Mouse (Mus musculus) ES-E14 (cell line): ENCODE results near the gene Pkp3. TPM values are rescaled to one million over a fixed set of nuclear protein-coding genes. Genes with fewer than 3 reads are reported as not detected.
A peak's percentile ranks its signal among the peaks of the same experiment; 100 is the strongest.

Experiments
- DNase-seq: peaks from one replicate; pipeline ENCODE4 v3.0.0-alpha.2; 2013; ENCODE audit warnings: low read depth, low spot score
- H3K27ac ChIP-seq: 2 replicates; pipeline ENCODE4 v1.5.1; 2012; ENCODE audit warnings: low read depth, mild to moderate bottlenecking, low read length, moderate library complexity, mixed read lengths; ENCODE audit not compliant: poor library complexity, insufficient read depth, severe bottlenecking
- H3K36me3 ChIP-seq: 2 replicates; pipeline ENCODE4 v1.6.1; 2012; ENCODE audit warnings: mild to moderate bottlenecking, low read length, moderate library complexity, mixed read lengths; ENCODE audit not compliant: control insufficient read depth, poor library complexity, insufficient read depth, severe bottlenecking
- H3K4me1 ChIP-seq, 2 experiments: fragments of 150-350 bp in 1 of 2; sonication (generic) in 1 of 2; 2 replicates each; pipeline ENCODE4 v1.6.1; 2012; ENCODE audit warnings: low read length in 2 of 2, mild to moderate bottlenecking in 1 of 2, mixed read lengths in 1 of 2; ENCODE audit not compliant: control insufficient read depth in 2 of 2, insufficient read depth in 2 of 2, poor library complexity in 1 of 2
- H3K4me3 ChIP-seq, 2 experiments: fragments of 150-350 bp in 1 of 2; sonication (generic) in 1 of 2; 2 replicates each; pipeline ENCODE4 v1.5.1; 2012; ENCODE audit warnings: low read length in 2 of 2, low read depth in 1 of 2, mild to moderate bottlenecking in 1 of 2, mixed read lengths in 1 of 2; ENCODE audit not compliant: insufficient read depth in 1 of 2, poor library complexity in 1 of 2, severe bottlenecking in 1 of 2
- H3K9ac ChIP-seq: 2 replicates; pipeline ENCODE4 v1.6.1; 2012; ENCODE audit warnings: low read depth, mild to moderate bottlenecking, low read length, mixed read lengths; ENCODE audit not compliant: poor library complexity, insufficient read depth, severe bottlenecking
- H3K9me3 ChIP-seq: fragments of 150-350 bp; sonication (generic); 2 replicates; pipeline ENCODE4 v1.6.1; 2012; ENCODE audit warnings: low read depth, mild to moderate bottlenecking, low read length; ENCODE audit not compliant: control insufficient read depth, insufficient read depth
- CHD2 ChIP-seq: IDR thresholded peaks from 2 replicates; pipeline ENCODE4 v1.6.1; 2014; ENCODE audit warnings: mild to moderate bottlenecking, low read depth, low read length, inconsistent platforms
- HCFC1 ChIP-seq: IDR thresholded peaks from 2 replicates; pipeline ENCODE4 v1.6.1; 2012; ENCODE audit warnings: low read length, inconsistent platforms, borderline replicate concordance; ENCODE audit not compliant: insufficient read depth
- MAFK ChIP-seq: IDR thresholded peaks from 2 replicates; pipeline ENCODE4 v1.6.1; 2014; ENCODE audit warnings: mild to moderate bottlenecking, low read depth, low read length, inconsistent platforms; ENCODE audit not compliant: insufficient read depth
- ZC3H11A ChIP-seq: IDR thresholded peaks from 2 replicates; pipeline ENCODE4 v1.6.1; 2012; ENCODE audit warnings: low read depth, mild to moderate bottlenecking, inconsistent platforms, low read length, borderline replicate concordance
- ZNF384 ChIP-seq: IDR thresholded peaks from 2 replicates; pipeline ENCODE4 v1.6.1; 2012; ENCODE audit warnings: low read depth, low read length, inconsistent platforms
- in situ Hi-C, 2 experiments: fragments of 600-800 bp; cut with MboI; formaldehyde crosslinking; loops; one replicate each; pipeline ENCODE4 v1.15.1; 2025; ENCODE audit warnings: low sequenced_read_pairs in 2 of 2, inconsistent platforms in 1 of 2; ENCODE audit not compliant: unreplicated experiment in 2 of 2
- total RNA-seq: library from RNA; depleted of rRNA; stranded (reverse); fragments of 300-350 nt; gene quantifications from 2 replicates; pipeline ENCODE4 v1.2.3, GENCODE M21; 2012

Gene Pkp3
- total RNA-seq, 1 experiment: 8.0 TPM

GRCm38 (mm10) chr7:141117636-141118035 lies 39.6 kb downstream of the Pkp3 start, which contains the start of gene Ano9:
Ano9 (minus strand) TSS chr7:141117806.
- Histone ChIP-seq H3K9ac (peak within 1 kb of the TSS; percentile 71), H3K4me3 (peak within 1 kb of the TSS; percentile 67 to 72), H3K36me3 (no peaks in the 10 kb centered on the region; the same call in 1 of the 2 replicates), H3K27ac (no peak within 1 kb of the TSS), H3K9me3 (no peaks in the 10 kb centered on the region), H3K4me1 (peaks cover 4 to 18% of the 10 kb centered on the region in 2 experiments; a peak in 2 of 4 replicates)
- no peak for DNase-seq
- in situ Hi-C loops: no loop called here
- TF ChIP-seq CHD2 (no peak), ZC3H11A (no peak), ZNF384 (no peak), MAFK (no peak)

GRCm38 (mm10) chr7:141119487-141119886 lies 41.5 kb downstream of the Pkp3 start:
- peak; percentile 80 for TF ChIP-seq HCFC1
- TF ChIP-seq MAFK: no peak
- no peak overlapping the region for H3K4me3 ChIP-seq
- H3K27ac ChIP-seq: no peak overlapping the region
- no peak for DNase-seq
- H3K4me1 ChIP-seq: peaks cover 2 to 18% of the 10 kb centered on the region in 2 experiments; a peak in 2 of 4 replicates
- no peak overlapping the region for H3K9ac ChIP-seq
- H3K36me3 ChIP-seq: no peaks in the 10 kb centered on the region; the same call in 1 of the 2 replicates
- H3K9me3 ChIP-seq: no peaks in the 10 kb centered on the region
- in situ Hi-C loops: no loop called here

GRCm38 (mm10) chr7:141120605-141121004 lies 42.6 kb downstream of the Pkp3 start:
- Histone ChIP-seq H3K4me1 (peaks cover 2 to 16% of the 10 kb centered on the region in 2 experiments; a peak in 2 of 4 replicates), H3K27ac (no peak overlapping the region), H3K36me3 (no peaks in the 10 kb centered on the region; the same call in 1 of the 2 replicates), H3K4me3 (no peak overlapping the region), H3K9ac (peak overlapping the region; percentile 23; the same call in 1 of the 2 replicates), H3K9me3 (no peaks in the 10 kb centered on the region)
- in situ Hi-C loops: no loop called here
- no peak for DNase-seq
- no peak for TF ChIP-seq HCFC1
- no peak for TF ChIP-seq CHD2
- no peak for TF ChIP-seq ZNF384
- TF ChIP-seq ZC3H11A: no peak
- no peak for TF ChIP-seq MAFK

GRCm38 (mm10) chr7:141121051-141121531 lies 43.1 kb downstream of the Pkp3 start:
- TF ChIP-seq HCFC1 (no peak), MAFK (no peak), ZNF384 (no peak), CHD2 (no peak), ZC3H11A (no peak)
- Histone ChIP-seq H3K27ac (no peak overlapping the region), H3K9me3 (no peaks in the 10 kb centered on the region), H3K36me3 (no peaks in the 10 kb centered on the region), H3K9ac (peak overlapping the region; percentile 23; the same call in 1 of the 2 replicates), H3K4me3 (no peak overlapping the region), H3K4me1 (peaks cover 2 to 16% of the 10 kb centered on the region in 2 experiments; a peak in 3 of 4 replicates)
- DNase-seq: no peak
- in situ Hi-C loops: no loop called here

GRCm38 (mm10) chr7:141122245-141122644 lies 44.2 kb downstream of the Pkp3 start, which contains the start of gene Ptdss2:
Ptdss2 (plus strand) TSS chr7:141122382.
- DNase-seq: peak; percentile 66
- H3K4me3 ChIP-seq: peak within 1 kb of the TSS; percentile 69 to 78
- H3K4me1 ChIP-seq: peaks cover 2 to 13% of the 10 kb centered on the region in 2 experiments; a peak in 3 of 4 replicates
- H3K9me3 ChIP-seq: no peaks in the 10 kb centered on the region
- peak; percentile 65; the same call in 1 of the 2 replicates for TF ChIP-seq HCFC1
- no peak for TF ChIP-seq CHD2
- TF ChIP-seq ZC3H11A: no peak
- TF ChIP-seq MAFK: no peak
- no peak for TF ChIP-seq ZNF384
- H3K9ac ChIP-seq: peak within 1 kb of the TSS; percentile 79
- in situ Hi-C loops: no loop called here
- H3K36me3 ChIP-seq: no peaks in the 10 kb centered on the region
- H3K27ac ChIP-seq: peak within 1 kb of the TSS; percentile 70; the same call in 1 of the 2 replicates
